Mouse (Mus musculus) midbrain, postnatal 0 days (tissue): ENCODE data around the gene 2310011J03Rik. TPM values are rescaled to one million over a fixed set of nuclear protein-coding genes. Genes with fewer than 3 reads are reported as not detected.

ENCODE experiments used
- ATAC-seq: fragments of 200-750 bp; cut with Nextera tagmentation; 2 replicates; pipeline ENCODE4 v1.8.0; 2017; ENCODE audit warnings: moderate number of reproducible peaks, mild to moderate bottlenecking, moderate TSS enrichment, moderate library complexity; ENCODE audit not compliant: low FRiP score
- DNase-seq: peaks from one replicate; pipeline ENCODE4 v3.0.0-alpha.2; 2015; ENCODE audit warnings: low spot score
- H3K27ac ChIP-seq: fragments of 300-500 bp; sonication (generic); 2 replicates; pipeline ENCODE4 v1.5.1; 2014; ENCODE audit warnings: low read depth, mild to moderate bottlenecking, low read length, mixed read lengths
- H3K27me3 ChIP-seq: fragments of 300-500 bp; sonication (generic); 2 replicates; pipeline ENCODE4 v1.6.1; 2014; ENCODE audit warnings: low read length, control low read depth, mixed read lengths; ENCODE audit not compliant: insufficient read depth
- H3K36me3 ChIP-seq: fragments of 300-500 bp; sonication (generic); 2 replicates; pipeline ENCODE4 v1.6.1; 2014; ENCODE audit warnings: low read length, control low read depth, mixed read lengths; ENCODE audit not compliant: insufficient read depth
- H3K4me1 ChIP-seq: fragments of 300-500 bp; sonication (generic); 2 replicates; pipeline ENCODE4 v1.6.1; 2014; ENCODE audit warnings: mild to moderate bottlenecking, control low read depth, antibody characterized with exemption, low read length, mixed read lengths; ENCODE audit not compliant: insufficient read depth
- H3K4me2 ChIP-seq: fragments of 300-500 bp; sonication (generic); 2 replicates; pipeline ENCODE4 v1.6.1; 2014; ENCODE audit warnings: low read depth, mild to moderate bottlenecking, low read length, mixed read lengths; ENCODE audit not compliant: poor library complexity, severe bottlenecking
- H3K4me3 ChIP-seq: fragments of 300-500 bp; sonication (generic); 2 replicates; pipeline ENCODE4 v1.5.1; 2014; ENCODE audit warnings: low read depth, mild to moderate bottlenecking, low read length, moderate library complexity
- H3K9ac ChIP-seq: fragments of 300-500 bp; sonication (generic); replicated peaks from 2 replicates; pipeline ENCODE4 v1.6.1; 2014; ENCODE audit warnings: mild to moderate bottlenecking, low read length, moderate library complexity, mixed read lengths; ENCODE audit not compliant: poor library complexity, severe bottlenecking
- H3K9me3 ChIP-seq: fragments of 300-500 bp; sonication (generic); 2 replicates; pipeline ENCODE4 v1.6.1; 2016; ENCODE audit warnings: low read length, control low read depth
- CTCF ChIP-seq: IDR thresholded peaks from 2 replicates; pipeline ENCODE4 v1.5.1; 2016; ENCODE audit warnings: antibody characterized with exemption, mild to moderate bottlenecking
- whole genome bisulfite sequencing: fragments of 180-500 bp; shearing (Covaris S2); extraction: QIAGEN DNeasy Blood & Tissue Kit; methylation state at CpG from one replicate; pipeline ENCODE4 v1.1.7; 2014; 5-methylcytosine and 5-hydroxymethylcytosine counted together
- polyA plus RNA-seq: library from polyadenylated mRNA; unstranded; fragments of >200 nt; fragmentation: Nextera tagmentation; extraction: Ambion mirVana; gene quantifications from 2 replicates; pipeline ENCODE4 v1.2.1, GENCODE M21; 2015
- total RNA-seq: library from RNA; depleted of rRNA; stranded (reverse); fragments of >200 nt; gene quantifications from 2 replicates; pipeline ENCODE4 v1.2.3, GENCODE M21; 2014

2310011J03Rik gene
- total and polyA plus RNA-seq, 2 experiments from 2014 or later, result 23.1 to 26.5 TPM

- Histone ChIP-seq H3K4me3 (peak overlapping the region; percentile 50), H3K36me3 (no peaks in the 10 kb centered on the region), H3K27me3 (peaks cover 41% of the 10 kb centered on the region), H3K27ac (no peak overlapping the region), H3K9me3 (no peaks in the 10 kb centered on the region), H3K4me1 (peaks cover 8% of the 10 kb centered on the region; the same call in 1 of the 2 replicates), H3K4me2 (peak overlapping the region; percentile 82), H3K9ac (no peak overlapping the region)
- DNase-seq (no peak), ATAC-seq (no peak)
- TF ChIP-seq CTCF, result no peak
- 31% methylated on average over 7 of the region's 7 CpGs for WGBS
Measured at GRCm38 (mm10) chr10:80357336-80357735, 37.0 kb upstream of the 2310011J03Rik start.

- no peaks in the 10 kb centered on the region for H3K9me3 ChIP-seq
- 2% methylated on average over 33 of the region's 34 CpGs for WGBS
- DNase-seq (no peak), ATAC-seq (no peak)
- H3K27me3 ChIP-seq, result peaks cover 47% of the 10 kb centered on the region
- no peak for TF ChIP-seq CTCF
- peaks cover 8% of the 10 kb centered on the region; the same call in 1 of the 2 replicates for H3K4me1 ChIP-seq
- peak overlapping the region; percentile 50 for H3K4me3 ChIP-seq
- no peaks in the 10 kb centered on the region for H3K36me3 ChIP-seq
- H3K4me2 ChIP-seq, result peak overlapping the region; percentile 82
- no peak overlapping the region for H3K27ac ChIP-seq
- H3K9ac ChIP-seq, result peak overlapping the region; percentile 62
Measured at GRCm38 (mm10) chr10:80356737-80357136, 36.4 kb upstream of the 2310011J03Rik start.

- peaks cover 52% of the 10 kb centered on the region for H3K27me3 ChIP-seq
- peaks cover 8% of the 10 kb centered on the region; the same call in 1 of the 2 replicates for H3K4me1 ChIP-seq
- H3K9ac ChIP-seq, result peak within 1 kb of the TSS; percentile 62
- H3K9me3 ChIP-seq, result no peaks in the 10 kb centered on the region
- no peak for TF ChIP-seq CTCF
- WGBS, result under 1% methylated on average over 52 of the region's 53 CpGs
- H3K27ac ChIP-seq, result no peak within 1 kb of the TSS
- H3K36me3 ChIP-seq, result no peaks in the 10 kb centered on the region
- H3K4me2 ChIP-seq, result peak within 1 kb of the TSS; percentile 82
- H3K4me3 ChIP-seq, result peak within 1 kb of the TSS; percentile 50
- DNase-seq (no peak), ATAC-seq (no peak)
Measured at GRCm38 (mm10) chr10:80356001-80356682, 35.8 kb upstream of the 2310011J03Rik start, which contains the start of gene Plk5. TSS of gene Plk5 (plus strand) at chr10:80356459.

- H3K9ac ChIP-seq, result 0 out of 2 replicates have a peak overlapping the region, but pooled peaks have one; percentile 62
- TF ChIP-seq CTCF, result no peak
- H3K36me3 ChIP-seq, result no peaks in the 10 kb centered on the region
- H3K4me3 ChIP-seq, result no peak overlapping the region
- no peak overlapping the region for H3K27ac ChIP-seq
- DNase-seq (no peak), ATAC-seq (no peak)
- peaks cover 8% of the 10 kb centered on the region; the same call in 1 of the 2 replicates for H3K4me1 ChIP-seq
- H3K27me3 ChIP-seq, result peaks cover 59% of the 10 kb centered on the region
- 6% methylated on average over 9 of the region's 9 CpGs for WGBS
- H3K4me2 ChIP-seq, result peak overlapping the region; percentile 82
- no peaks in the 10 kb centered on the region for H3K9me3 ChIP-seq
Measured at GRCm38 (mm10) chr10:80355431-80355830, 35.1 kb upstream of the 2310011J03Rik start.

- peaks cover 8% of the 10 kb centered on the region; the same call in 1 of the 2 replicates for H3K4me1 ChIP-seq
- no peak for TF ChIP-seq CTCF
- H3K9ac ChIP-seq, result no peak overlapping the region
- peaks cover 81% of the 10 kb centered on the region for H3K27me3 ChIP-seq
- no peaks in the 10 kb centered on the region for H3K9me3 ChIP-seq
- ATAC-seq (no peak), DNase-seq (no peak)
- H3K36me3 ChIP-seq, result no peaks in the 10 kb centered on the region
- H3K4me3 ChIP-seq, result no peak overlapping the region
- H3K27ac ChIP-seq, result no peak overlapping the region
- 73% methylated on average over 8 of the region's 8 CpGs for WGBS
- no peak overlapping the region for H3K4me2 ChIP-seq
Measured at GRCm38 (mm10) chr10:80352727-80353126, 32.4 kb upstream of the 2310011J03Rik start.

GRCm38 (mm10) chr10:80351896-80352295 is 31.6 kb upstream of the 2310011J03Rik start:
- TF ChIP-seq CTCF, result no peak
- WGBS, result 24% methylated on average over 11 of the region's 11 CpGs
- H3K9me3 ChIP-seq, result no peaks in the 10 kb centered on the region
- no peak overlapping the region for H3K4me2 ChIP-seq
- H3K27me3 ChIP-seq, result peaks cover 79% of the 10 kb centered on the region
- H3K4me3 ChIP-seq, result no peak overlapping the region
- no peak for DNase-seq
- no peaks in the 10 kb centered on the region for H3K36me3 ChIP-seq
- peaks cover 6% of the 10 kb centered on the region; the same call in 1 of the 2 replicates for H3K4me1 ChIP-seq
- ATAC-seq, result no peak
- no peak overlapping the region for H3K9ac ChIP-seq
- no peak overlapping the region for H3K27ac ChIP-seq
